Mouse (Mus musculus) Muller cell, postnatal 12 days (primary cell): ENCODE data around the gene Thnsl1.
"Not testable (repeated sequence)": the region's sequence is repeated elsewhere in the genome, so short reads cannot be mapped to it uniquely, and the experiment has no call there.

ENCODE experiments used
- DNase-seq: peaks from one replicate; pipeline ENCODE4 v3.0.0-alpha.2; 2015; ENCODE audit errors: inconsistent ontology term

Thnsl1 gene

DNA sequence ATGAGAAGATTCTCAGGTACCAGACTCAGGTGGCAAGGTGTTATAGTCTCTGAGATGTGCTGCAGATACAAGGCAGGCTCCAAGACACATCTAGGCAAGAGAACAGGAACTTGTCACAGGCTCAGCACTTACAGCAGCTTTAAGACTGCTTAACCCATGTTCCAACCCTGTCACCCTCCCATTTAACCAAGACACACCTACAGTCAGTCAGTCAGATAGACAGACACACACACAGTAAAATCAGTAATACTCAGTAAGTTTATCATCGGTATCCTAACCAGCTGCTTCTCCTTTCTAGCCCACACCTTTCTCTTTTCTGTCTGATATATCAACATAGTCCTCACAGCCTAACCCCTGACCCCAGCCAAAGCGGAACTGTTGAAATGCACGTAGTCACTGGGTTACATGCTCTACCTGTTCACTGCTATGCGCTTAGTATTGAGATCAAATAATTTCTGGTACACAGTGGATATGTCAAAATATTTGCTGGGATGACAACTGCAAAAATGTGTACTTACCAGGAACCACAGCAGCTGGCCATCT, 30.4 kb downstream of the Thnsl1 start:
- no peak for DNase-seq

DNA sequence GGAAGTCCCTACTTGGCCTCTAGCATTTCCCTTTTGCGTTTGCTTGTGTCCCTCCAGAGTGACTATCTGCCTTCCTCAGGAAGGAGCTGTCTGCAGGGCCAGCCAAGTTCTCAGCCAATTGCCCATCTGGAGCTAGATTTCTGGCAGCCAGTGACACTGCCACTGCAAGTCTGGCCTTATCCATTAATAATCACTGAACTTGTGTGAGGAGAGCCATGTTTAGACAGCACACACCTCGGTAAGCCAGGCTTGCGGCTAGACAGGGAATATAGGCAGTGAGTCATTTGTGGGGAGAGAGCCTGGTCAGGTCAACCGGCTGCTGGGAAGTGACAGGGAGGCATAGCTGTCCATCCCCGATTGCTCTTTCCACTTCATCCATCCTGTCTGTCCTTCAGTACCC, 31.3 kb downstream of the Thnsl1 start:
- peak; percentile 75 for DNase-seq

DNA sequence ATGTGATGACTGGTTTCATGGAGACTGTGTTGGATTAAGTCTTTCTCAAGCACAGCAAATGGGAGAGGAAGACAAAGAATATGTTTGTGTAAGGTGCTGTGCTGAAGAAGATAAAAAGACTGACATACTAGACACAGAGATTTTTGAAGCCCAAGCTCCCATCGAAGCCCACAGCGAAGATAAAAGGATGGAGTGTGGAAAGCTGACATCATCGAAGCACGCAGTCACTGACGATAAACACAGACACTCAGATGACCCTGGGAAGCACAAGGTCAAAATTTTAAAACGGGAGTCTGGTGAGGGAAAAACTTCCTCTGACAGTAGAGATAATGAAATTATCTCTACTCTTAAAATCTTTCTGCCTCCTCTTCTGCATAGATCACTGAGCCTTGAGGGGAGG, 38.6 kb downstream of the Thnsl1 start:
- DNase-seq, result not testable (repeated sequence)

DNA sequence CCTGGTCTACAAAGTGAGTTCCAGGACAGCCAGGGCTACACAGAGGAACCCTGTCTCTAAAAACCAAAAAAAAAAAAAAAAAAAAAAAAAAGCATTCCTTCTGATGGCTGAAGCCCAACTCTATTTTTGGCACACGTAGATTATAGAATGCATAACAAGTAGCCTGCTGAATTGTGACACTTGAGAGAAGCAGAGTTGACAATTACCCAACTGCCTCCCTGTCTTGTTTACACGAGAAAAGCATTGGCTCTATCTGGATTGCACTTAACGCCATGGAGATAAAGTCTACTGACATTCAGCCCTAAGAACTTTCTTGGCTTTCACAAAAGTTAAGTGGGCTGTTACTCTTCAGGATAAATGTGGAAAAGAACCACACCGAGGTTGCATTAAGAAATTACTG, 39.5 kb downstream of the Thnsl1 start:
- DNase-seq, result no peak

DNA sequence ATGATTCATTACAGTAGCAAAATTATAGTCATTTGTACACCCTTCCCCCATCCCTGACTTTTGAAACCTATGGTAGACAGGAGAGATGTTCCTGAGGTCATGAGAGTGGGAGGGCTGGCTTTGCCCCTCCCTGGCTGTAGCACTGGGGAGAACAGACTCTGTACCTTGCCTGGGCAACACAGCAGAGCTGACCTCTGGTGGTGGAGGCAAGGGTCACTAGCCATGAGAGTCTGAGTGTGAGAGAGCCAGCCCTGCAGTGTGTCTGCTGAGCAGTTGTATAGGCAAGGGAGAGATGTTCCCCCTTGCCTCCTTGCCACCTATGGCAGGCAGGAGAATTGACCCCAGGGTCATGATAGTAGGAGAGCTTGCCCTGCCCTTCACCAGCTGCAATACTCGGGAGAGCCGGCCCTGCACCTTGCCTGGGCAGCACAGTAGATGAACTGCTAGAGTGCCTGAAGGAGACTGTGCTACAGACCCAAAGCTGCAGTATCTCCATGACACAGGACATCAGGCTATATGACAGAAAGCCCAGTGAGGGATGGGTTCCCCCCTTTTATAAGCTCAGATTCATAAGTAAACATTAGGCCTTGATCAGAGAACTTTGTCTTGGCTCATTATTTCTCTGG, 40.1 kb downstream of the Thnsl1 start:
- no peak for DNase-seq

DNA sequence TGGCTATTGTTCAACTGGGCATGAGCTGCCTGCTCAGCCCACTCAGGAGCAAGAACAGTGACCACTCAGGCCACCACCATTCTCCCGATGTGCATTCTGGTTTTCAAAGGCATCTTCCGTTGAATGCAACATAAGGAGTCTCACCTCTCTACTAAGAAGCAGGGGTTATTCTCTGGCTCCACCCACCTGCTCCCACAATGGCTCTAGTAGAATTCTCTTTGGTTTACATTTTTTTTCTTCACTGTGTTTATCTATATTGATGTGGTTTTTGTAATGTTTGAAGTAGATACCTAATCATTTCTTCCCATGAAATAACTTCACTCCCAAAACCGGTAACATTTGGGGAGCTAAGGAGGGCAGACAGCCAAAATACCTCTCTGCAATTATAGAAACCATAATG, 48.1 kb downstream of the Thnsl1 start:
- no peak for DNase-seq

DNA sequence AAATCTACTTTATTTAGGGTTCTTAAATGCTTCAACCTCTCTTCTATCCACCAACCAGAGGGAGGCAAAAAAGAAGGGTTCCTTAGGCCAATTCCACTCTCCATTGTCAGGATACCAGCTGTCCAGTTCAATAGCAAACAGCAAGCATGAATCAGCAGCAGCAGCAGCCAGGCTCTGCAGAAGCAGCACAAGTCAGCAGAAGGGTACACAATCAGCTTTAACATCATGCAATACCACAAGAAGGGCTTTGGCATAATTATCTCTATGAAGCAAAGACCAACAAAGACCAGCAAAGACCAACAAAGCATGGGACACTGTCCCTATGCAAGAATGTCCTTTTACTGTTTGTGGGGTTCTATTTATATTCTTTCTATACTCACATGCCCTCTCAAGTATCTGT, 48.8 kb downstream of the Thnsl1 start:
- DNase-seq, result no peak

DNA sequence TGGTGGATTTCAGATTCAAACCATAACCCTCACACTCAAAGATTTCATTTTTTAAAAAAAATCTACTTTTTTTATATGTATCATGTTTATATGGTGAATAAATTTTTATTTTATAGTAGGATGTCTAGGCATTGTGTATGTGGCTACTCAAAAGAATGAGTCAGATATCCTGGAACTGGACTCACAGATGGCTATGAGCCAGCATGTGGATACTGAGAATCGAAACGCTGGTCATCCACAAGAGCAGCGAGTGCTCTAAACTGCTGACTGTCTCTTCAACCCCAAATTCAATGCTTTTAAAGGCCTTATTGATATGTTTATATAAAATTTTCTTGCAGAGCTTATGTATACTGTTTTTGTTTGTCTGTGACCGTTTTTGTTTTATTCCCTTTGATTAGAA, 52.8 kb downstream of the Thnsl1 start:
- DNase-seq, result peak; percentile 47

DNA sequence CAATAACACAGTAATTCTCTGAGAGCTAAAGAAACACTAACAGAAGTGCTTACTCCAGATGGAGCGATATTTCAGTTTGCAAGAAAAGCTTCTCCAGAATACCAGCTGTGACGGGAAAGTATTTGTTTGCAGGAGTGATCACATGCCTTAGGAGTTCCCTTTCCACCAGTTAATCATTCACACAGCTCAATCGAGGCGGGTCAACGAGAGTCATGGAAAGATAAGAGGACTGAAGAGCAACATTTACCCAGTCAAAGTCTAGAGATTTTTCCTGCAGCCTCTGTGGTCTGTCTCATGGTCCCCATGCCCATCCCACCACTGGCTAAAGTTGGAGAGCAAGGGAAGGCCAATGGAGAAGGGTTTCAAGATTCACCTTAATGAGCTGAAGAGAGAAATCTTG, 53.6 kb downstream of the Thnsl1 start:
- DNase-seq, result no peak

DNA sequence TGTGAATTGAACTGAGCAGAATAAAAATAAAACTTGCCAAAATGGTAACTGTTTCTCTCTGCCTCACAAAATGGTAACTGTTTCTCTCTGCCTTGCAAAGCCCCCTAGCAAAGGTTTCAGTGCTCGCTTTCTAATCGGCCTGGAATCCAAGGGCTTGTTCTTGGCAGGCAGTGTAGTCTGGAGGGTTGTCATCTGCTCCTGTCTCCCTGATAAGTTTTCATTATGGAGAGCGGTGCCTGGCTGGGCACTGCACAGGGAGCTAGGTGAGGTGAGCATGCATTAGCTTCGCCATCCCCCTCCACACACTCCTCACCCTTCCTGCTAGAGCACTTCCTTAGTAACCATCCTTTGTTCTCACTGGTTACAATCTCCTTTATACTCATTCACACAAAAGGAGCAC, 54.5 kb downstream of the Thnsl1 start:
- no peak for DNase-seq

DNA sequence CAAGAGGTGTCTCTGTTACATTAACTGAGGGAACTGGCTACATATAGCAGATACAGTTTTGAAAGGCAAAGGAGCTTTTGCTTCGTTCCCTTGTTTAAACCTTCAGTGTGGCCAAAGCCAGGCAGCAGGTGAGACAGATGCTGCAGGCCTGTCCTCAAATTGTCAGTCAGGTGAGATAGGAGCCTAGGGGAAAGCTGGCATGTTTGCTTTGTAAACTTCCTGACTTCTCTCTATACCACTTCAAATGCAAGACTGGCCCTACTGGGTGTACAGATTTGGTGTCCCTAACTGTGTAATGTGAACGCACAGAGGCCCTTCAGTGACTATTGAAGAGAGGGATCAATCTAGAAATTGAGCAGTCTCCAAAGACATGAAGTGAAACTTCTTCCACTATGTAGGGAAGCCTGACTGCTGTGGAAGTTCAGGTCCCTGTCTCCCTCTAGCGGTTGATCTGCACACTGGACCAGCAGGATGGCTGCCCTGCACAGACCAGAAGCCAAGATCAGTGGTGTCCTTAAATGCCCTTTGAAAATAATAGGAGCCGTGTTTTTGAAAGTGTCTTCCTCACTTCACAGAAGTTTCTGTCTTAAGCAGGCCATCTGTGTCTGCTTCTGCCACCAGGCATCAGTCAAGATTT, 56.0 kb downstream of the Thnsl1 start:
- DNase-seq, result peak; percentile 83

DNA sequence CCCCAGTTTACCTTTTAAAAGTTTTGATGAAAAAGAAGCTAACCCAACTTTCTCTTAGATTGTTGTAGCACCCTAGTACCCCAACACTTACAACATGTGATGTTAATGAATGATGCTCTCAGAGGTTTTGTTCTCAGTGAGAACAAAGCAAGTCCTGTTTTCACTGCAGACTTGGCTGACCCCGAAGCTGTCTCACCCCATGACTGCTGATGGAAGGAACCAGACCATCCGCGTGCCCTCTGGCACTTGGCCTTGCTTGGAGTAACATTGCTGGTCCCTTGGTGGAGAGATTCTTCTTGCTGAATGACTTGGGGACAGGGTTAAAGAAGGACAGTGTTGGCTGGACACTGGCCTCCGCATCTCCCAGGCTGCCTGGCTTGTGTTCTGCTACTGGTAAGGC, 58.5 kb downstream of the Thnsl1 start:
- peak; percentile 44 for DNase-seq
